Mouse (Mus musculus) midbrain, postnatal 0 days (tissue): ENCODE measurements around the gene Tgm5. TPM values are rescaled to one million over a fixed set of nuclear protein-coding genes. Genes with fewer than 3 reads are reported as not detected.
"Not testable (repeated sequence)": the region's sequence is repeated elsewhere in the genome, so short reads cannot be mapped to it uniquely, and the experiment has no call there.

Source experiments
- ATAC-seq: fragments of 200-750 bp; cut with Nextera tagmentation; 2 replicates; pipeline ENCODE4 v1.8.0; 2017; ENCODE audit warnings: moderate number of reproducible peaks, mild to moderate bottlenecking, moderate TSS enrichment, moderate library complexity; ENCODE audit not compliant: low FRiP score
- DNase-seq: peaks from one replicate; pipeline ENCODE4 v3.0.0-alpha.2; 2015; ENCODE audit warnings: low spot score
- H3K27ac ChIP-seq: fragments of 300-500 bp; sonication (generic); 2 replicates; pipeline ENCODE4 v1.5.1; 2014; ENCODE audit warnings: low read depth, mild to moderate bottlenecking, low read length, mixed read lengths
- H3K27me3 ChIP-seq: fragments of 300-500 bp; sonication (generic); 2 replicates; pipeline ENCODE4 v1.6.1; 2014; ENCODE audit warnings: low read length, control low read depth, mixed read lengths; ENCODE audit not compliant: insufficient read depth
- H3K36me3 ChIP-seq: fragments of 300-500 bp; sonication (generic); 2 replicates; pipeline ENCODE4 v1.6.1; 2014; ENCODE audit warnings: low read length, control low read depth, mixed read lengths; ENCODE audit not compliant: insufficient read depth
- H3K4me1 ChIP-seq: fragments of 300-500 bp; sonication (generic); 2 replicates; pipeline ENCODE4 v1.6.1; 2014; ENCODE audit warnings: mild to moderate bottlenecking, control low read depth, antibody characterized with exemption, low read length, mixed read lengths; ENCODE audit not compliant: insufficient read depth
- H3K4me2 ChIP-seq: fragments of 300-500 bp; sonication (generic); 2 replicates; pipeline ENCODE4 v1.6.1; 2014; ENCODE audit warnings: low read depth, mild to moderate bottlenecking, low read length, mixed read lengths; ENCODE audit not compliant: poor library complexity, severe bottlenecking
- H3K4me3 ChIP-seq: fragments of 300-500 bp; sonication (generic); 2 replicates; pipeline ENCODE4 v1.5.1; 2014; ENCODE audit warnings: low read depth, mild to moderate bottlenecking, low read length, moderate library complexity
- H3K9ac ChIP-seq: fragments of 300-500 bp; sonication (generic); replicated peaks from 2 replicates; pipeline ENCODE4 v1.6.1; 2014; ENCODE audit warnings: mild to moderate bottlenecking, low read length, moderate library complexity, mixed read lengths; ENCODE audit not compliant: poor library complexity, severe bottlenecking
- H3K9me3 ChIP-seq: fragments of 300-500 bp; sonication (generic); 2 replicates; pipeline ENCODE4 v1.6.1; 2016; ENCODE audit warnings: low read length, control low read depth
- CTCF ChIP-seq: IDR thresholded peaks from 2 replicates; pipeline ENCODE4 v1.5.1; 2016; ENCODE audit warnings: antibody characterized with exemption, mild to moderate bottlenecking
- WGBS: fragments of 180-500 bp; shearing (Covaris S2); extraction: QIAGEN DNeasy Blood & Tissue Kit; methylation state at CpG from one replicate; pipeline ENCODE4 v1.1.7; 2014; 5-methylcytosine and 5-hydroxymethylcytosine counted together
- polyA plus RNA-seq: library from polyadenylated mRNA; unstranded; fragments of >200 nt; fragmentation: Nextera tagmentation; extraction: Ambion mirVana; gene quantifications from 2 replicates; pipeline ENCODE4 v1.2.1, GENCODE M21; 2015
- total RNA-seq: library from RNA; depleted of rRNA; stranded (reverse); fragments of >200 nt; gene quantifications from 2 replicates; pipeline ENCODE4 v1.2.3, GENCODE M21; 2014

Tgm5 gene
- total and polyA plus RNA-seq, 2 experiments from 2014 or later, result 0.11 to 0.44 TPM

- Histone ChIP-seq H3K4me1 (no peaks in the 10 kb centered on the region), H3K27me3 (no peaks in the 10 kb centered on the region), H3K27ac (no peak overlapping the region), H3K4me3 (no peak overlapping the region), H3K36me3 (no peaks in the 10 kb centered on the region), H3K9me3 (no peaks in the 10 kb centered on the region), H3K4me2 (no peak overlapping the region), H3K9ac (no peak overlapping the region)
- ATAC-seq (no peak), DNase-seq (no peak)
- WGBS, result 74% methylated on average over 6 of the region's 6 CpGs
- no peak for TF ChIP-seq CTCF
These were observed 27.6 kb downstream of the Tgm5 start for GRCm38 (mm10) chr2:121057997-121058396.

GRCm38 (mm10) chr2:121055915-121056314 lies 29.7 kb downstream of the Tgm5 start:
- WGBS, result 92% methylated on average over 6 of the region's 6 CpGs
- H3K27ac ChIP-seq, result no peak overlapping the region
- DNase-seq, result no peak
- no peaks in the 10 kb centered on the region for H3K27me3 ChIP-seq
- no peaks in the 10 kb centered on the region for H3K36me3 ChIP-seq
- H3K9me3 ChIP-seq, result no peaks in the 10 kb centered on the region
- H3K4me1 ChIP-seq, result no peaks in the 10 kb centered on the region
- TF ChIP-seq CTCF, result no peak
- H3K4me2 ChIP-seq, result no peak overlapping the region
- no peak overlapping the region for H3K4me3 ChIP-seq
- ATAC-seq, result no peak
- no peak overlapping the region for H3K9ac ChIP-seq

GRCm38 (mm10) chr2:121054060-121054459 lies 31.6 kb downstream of the Tgm5 start:
- DNase-seq (no peak), ATAC-seq (no peak)
- Histone ChIP-seq H3K4me1 (no peaks in the 10 kb centered on the region), H3K9me3 (no peaks in the 10 kb centered on the region), H3K27me3 (no peaks in the 10 kb centered on the region), H3K27ac (no peak overlapping the region), H3K4me3 (no peak overlapping the region), H3K9ac (no peak overlapping the region), H3K4me2 (no peak overlapping the region), H3K36me3 (no peaks in the 10 kb centered on the region)
- WGBS, result 77% methylated on average over 2 of the region's 2 CpGs
- TF ChIP-seq CTCF, result no peak

GRCm38 (mm10) chr2:121052176-121052575 lies 33.5 kb downstream of the Tgm5 start:
- no peak overlapping the region for H3K9ac ChIP-seq
- H3K4me2 ChIP-seq, result no peak overlapping the region
- H3K4me1 ChIP-seq, result no peaks in the 10 kb centered on the region
- no peak for ATAC-seq
- no peak overlapping the region for H3K27ac ChIP-seq
- no peak for TF ChIP-seq CTCF
- DNase-seq, result no peak
- no peaks in the 10 kb centered on the region for H3K36me3 ChIP-seq
- no peak overlapping the region for H3K4me3 ChIP-seq
- no peaks in the 10 kb centered on the region for H3K27me3 ChIP-seq
- H3K9me3 ChIP-seq, result no peaks in the 10 kb centered on the region
- 86% methylated on average over 5 of the region's 5 CpGs for WGBS

- Histone ChIP-seq H3K9ac (no peak overlapping the region), H3K36me3 (no peaks in the 10 kb centered on the region), H3K27me3 (no peaks in the 10 kb centered on the region), H3K4me2 (no peak overlapping the region), H3K27ac (no peak overlapping the region), H3K9me3 (no peaks in the 10 kb centered on the region), H3K4me1 (no peaks in the 10 kb centered on the region), H3K4me3 (no peak overlapping the region)
- TF ChIP-seq CTCF, result no peak
- no peak for ATAC-seq
- 78% methylated on average over 4 of the region's 4 CpGs for WGBS
- no peak for DNase-seq
These were observed 40.0 kb downstream of the Tgm5 start for GRCm38 (mm10) chr2:121045653-121046052.

GRCm38 (mm10) chr2:121041098-121041497 lies 44.5 kb downstream of the Tgm5 start:
- Histone ChIP-seq H3K27ac (no peak overlapping the region), H3K4me2 (no peak overlapping the region), H3K36me3 (no peaks in the 10 kb centered on the region), H3K9ac (no peak overlapping the region), H3K4me1 (no peaks in the 10 kb centered on the region), H3K4me3 (no peak overlapping the region), H3K9me3 (no peaks in the 10 kb centered on the region), H3K27me3 (no peaks in the 10 kb centered on the region)
- WGBS, result 54% methylated on average over 5 of the region's 5 CpGs
- DNase-seq, result peak; percentile 49
- TF ChIP-seq CTCF, result peak; percentile 79
- ATAC-seq, result no peak

- Histone ChIP-seq H3K36me3 (no peaks in the 10 kb centered on the region), H3K4me3 (no peak overlapping the region), H3K27me3 (no peaks in the 10 kb centered on the region), H3K9ac (no peak overlapping the region), H3K9me3 (no peaks in the 10 kb centered on the region), H3K4me2 (no peak overlapping the region), H3K4me1 (no peaks in the 10 kb centered on the region), H3K27ac (no peak overlapping the region)
- WGBS, result 100% methylated on average over 1 of the region's 1 CpGs
- no peak for DNase-seq
- no peak for TF ChIP-seq CTCF
- no peak for ATAC-seq
These were observed 46.3 kb downstream of the Tgm5 start for GRCm38 (mm10) chr2:121039382-121039781.

- H3K9me3 ChIP-seq, H3K36me3 ChIP-seq, DNase-seq, ATAC-seq, H3K4me2 ChIP-seq, H3K4me1 ChIP-seq, H3K9ac ChIP-seq, H3K27me3 ChIP-seq, H3K4me3 ChIP-seq, H3K27ac ChIP-seq: not testable (repeated sequence)
- 100% methylated on average over 1 of the region's 1 CpGs for WGBS
These were observed 46.8 kb downstream of the Tgm5 start for GRCm38 (mm10) chr2:121038851-121039250.
